Mouse (Mus musculus) neural tube, embryonic 11.5 days (tissue): ENCODE results near the gene Acvr1. TPM values are rescaled to one million over a fixed set of nuclear protein-coding genes. Genes with fewer than 3 reads are reported as not detected.

Experiments used
- ATAC-seq: fragments of 200-750 bp; cut with Nextera tagmentation; 2 replicates; pipeline ENCODE4 v1.8.0; 2017; ENCODE audit warnings: moderate number of reproducible peaks, mild to moderate bottlenecking, moderate TSS enrichment, moderate library complexity; ENCODE audit not compliant: insufficient read depth, low FRiP score, low TSS enrichment
- DNase-seq: peaks from one replicate; pipeline ENCODE4 v3.0.0-alpha.2; 2015; ENCODE audit warnings: low spot score
- H3K27ac ChIP-seq: fragments of 300-500 bp; sonication (generic); 2 replicates; pipeline ENCODE4 v1.5.1; 2014; ENCODE audit warnings: low read depth, mild to moderate bottlenecking, low read length
- H3K27me3 ChIP-seq: fragments of 300-500 bp; sonication (generic); 2 replicates; pipeline ENCODE4 v1.6.1; 2014; ENCODE audit warnings: mild to moderate bottlenecking, low read length, mixed read lengths; ENCODE audit not compliant: control insufficient read depth, insufficient read depth
- H3K36me3 ChIP-seq: fragments of 300-500 bp; sonication (generic); 2 replicates; pipeline ENCODE4 v1.6.1; 2014; ENCODE audit warnings: mild to moderate bottlenecking, low read length, moderate library complexity, mixed read lengths; ENCODE audit not compliant: control insufficient read depth, insufficient read depth
- H3K4me1 ChIP-seq: fragments of 300-500 bp; sonication (generic); 2 replicates; pipeline ENCODE4 v1.6.1; 2014; ENCODE audit warnings: low read length, mixed read lengths; ENCODE audit not compliant: control insufficient read depth, insufficient read depth
- H3K4me2 ChIP-seq: fragments of 300-500 bp; sonication (generic); 2 replicates; pipeline ENCODE4 v1.6.1; 2014; ENCODE audit warnings: low read depth, mild to moderate bottlenecking, moderate library complexity
- H3K4me3 ChIP-seq: fragments of 300-500 bp; sonication (generic); 2 replicates; pipeline ENCODE4 v1.5.1; 2014; ENCODE audit warnings: low read depth, low read length
- H3K9ac ChIP-seq: fragments of 300-500 bp; sonication (generic); 2 replicates; pipeline ENCODE4 v1.6.1; 2014; ENCODE audit warnings: mild to moderate bottlenecking, low read length
- H3K9me3 ChIP-seq: fragments of 300-500 bp; sonication (generic); 2 replicates; pipeline ENCODE4 v1.6.1; 2016; ENCODE audit warnings: low read length; ENCODE audit not compliant: control insufficient read depth
- WGBS: fragments of 180-500 bp; shearing (Covaris S2); extraction: QIAGEN DNeasy Blood & Tissue Kit; methylation state at CpG from one replicate; pipeline ENCODE4 v1.1.7; 2014; 5-methylcytosine and 5-hydroxymethylcytosine counted together
- polyA plus RNA-seq: library from polyadenylated mRNA; unstranded; fragments of >200 nt; fragmentation: Nextera tagmentation; extraction: Ambion mirVana; gene quantifications from 2 replicates; pipeline ENCODE4 v1.2.1, GENCODE M21; 2014

Acvr1 gene
- polyA plus RNA-seq, 1 experiment from 2014 or later = 6.6 TPM

DNA sequence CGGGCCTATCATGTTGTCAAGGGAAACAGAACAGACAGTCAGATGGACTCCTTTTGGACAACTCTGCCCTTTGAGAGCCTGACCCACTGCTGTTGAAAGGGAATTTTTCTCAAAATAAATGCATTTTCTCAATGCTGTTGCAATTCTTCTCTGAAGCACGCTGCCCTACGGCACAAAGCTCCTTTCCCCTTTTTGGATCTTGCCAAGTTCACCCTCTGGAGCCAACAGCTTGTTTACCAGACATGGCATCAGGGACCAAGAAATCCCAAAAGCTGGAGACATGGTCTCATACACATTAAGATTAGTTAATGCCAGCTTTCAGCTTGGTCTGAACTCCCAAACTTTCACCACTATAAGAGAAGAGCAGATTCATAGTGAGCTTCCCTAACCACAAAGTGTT lies 130.0 kb downstream of the Acvr1 start:
- H3K36me3 ChIP-seq = no peaks in the 10 kb centered on the region
- no peak overlapping the region for H3K9ac ChIP-seq
- no peaks in the 10 kb centered on the region for H3K27me3 ChIP-seq
- H3K9me3 ChIP-seq = no peaks in the 10 kb centered on the region
- no peak overlapping the region for H3K4me3 ChIP-seq
- ATAC-seq (no peak), DNase-seq (no peak)
- H3K4me2 ChIP-seq = no peak overlapping the region
- WGBS = 87% methylated on average over 3 of the region's 3 CpGs
- no peaks in the 10 kb centered on the region for H3K4me1 ChIP-seq
- H3K27ac ChIP-seq = no peak overlapping the region

DNA sequence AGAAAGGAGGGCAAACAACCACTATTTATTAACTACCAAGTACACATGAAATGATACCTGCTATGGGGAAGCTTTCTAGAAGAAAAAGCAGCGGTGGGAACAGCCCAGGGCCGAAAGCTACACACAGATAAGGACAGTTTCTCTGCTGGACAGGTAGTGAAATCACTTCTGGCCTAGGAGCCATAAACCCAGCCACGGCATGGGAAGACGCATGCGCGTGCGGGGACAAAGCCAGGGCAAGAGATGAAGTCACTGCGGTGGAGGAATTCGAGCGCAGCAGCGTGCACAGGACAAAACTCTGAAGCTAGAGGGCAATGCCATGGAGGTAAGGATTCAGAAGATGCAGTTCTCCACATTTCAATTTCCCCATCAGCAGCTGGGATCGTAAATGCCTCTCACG lies 131.4 kb downstream of the Acvr1 start:
- no peaks in the 10 kb centered on the region for H3K36me3 ChIP-seq
- WGBS = 87% methylated on average over 13 of the region's 13 CpGs
- H3K27ac ChIP-seq = no peak overlapping the region
- H3K4me1 ChIP-seq = no peaks in the 10 kb centered on the region
- no peak overlapping the region for H3K9ac ChIP-seq
- no peak for ATAC-seq
- H3K9me3 ChIP-seq = no peaks in the 10 kb centered on the region
- no peak overlapping the region for H3K4me2 ChIP-seq
- no peaks in the 10 kb centered on the region for H3K27me3 ChIP-seq
- no peak for DNase-seq
- no peak overlapping the region for H3K4me3 ChIP-seq

DNA sequence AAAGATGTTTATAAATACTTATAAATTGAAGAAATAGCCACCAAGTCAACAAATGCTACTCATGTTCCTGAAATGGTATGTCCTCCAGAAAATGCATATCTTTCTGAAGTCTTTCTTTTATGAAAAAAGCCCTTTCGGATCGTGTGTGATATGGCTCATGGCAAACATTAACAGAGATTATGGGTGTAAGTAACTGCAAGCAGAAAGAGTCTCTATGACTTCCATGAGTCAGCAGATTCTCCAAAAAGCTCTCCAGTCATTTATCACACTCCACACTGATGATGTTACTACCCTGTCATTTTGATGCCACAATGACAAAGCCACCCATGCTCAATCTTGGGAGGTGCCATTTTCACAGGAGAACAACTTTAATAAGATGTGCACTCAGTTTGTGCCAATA lies 132.5 kb downstream of the Acvr1 start:
- H3K27ac ChIP-seq = no peak overlapping the region
- H3K27me3 ChIP-seq = no peaks in the 10 kb centered on the region
- no peaks in the 10 kb centered on the region for H3K9me3 ChIP-seq
- H3K4me3 ChIP-seq = no peak overlapping the region
- DNase-seq (no peak), ATAC-seq (no peak)
- no peaks in the 10 kb centered on the region for H3K4me1 ChIP-seq
- no peaks in the 10 kb centered on the region for H3K36me3 ChIP-seq
- WGBS = 91% methylated on average over 2 of the region's 2 CpGs
- H3K4me2 ChIP-seq = no peak overlapping the region
- no peak overlapping the region for H3K9ac ChIP-seq

- 87% methylated on average over 2 of the region's 2 CpGs for WGBS
Observed at GRCm38 (mm10) chr2:58433317-58433716, 133.6 kb downstream of the Acvr1 start.

DNA sequence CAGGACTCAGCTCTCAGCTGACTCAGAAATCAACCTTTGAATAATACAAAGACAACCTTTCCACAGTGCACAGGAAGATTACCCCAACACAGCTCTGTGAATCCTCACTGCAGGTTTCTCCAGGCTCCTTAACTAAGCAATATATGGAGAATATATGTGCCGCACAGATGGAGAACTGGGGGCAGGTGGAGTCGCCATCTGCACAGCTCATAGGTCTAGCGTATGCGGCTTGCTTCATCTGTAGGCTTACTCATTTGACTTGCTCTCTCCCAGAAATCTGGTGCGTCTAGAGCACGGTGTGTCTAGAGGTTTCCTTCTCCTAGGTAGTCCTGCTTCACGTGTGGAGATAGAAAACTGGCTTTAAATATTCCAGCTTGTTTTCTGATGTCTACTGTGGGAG lies 134.7 kb downstream of the Acvr1 start:
- no peak overlapping the region for H3K4me3 ChIP-seq
- DNase-seq (no peak), ATAC-seq (no peak)
- H3K4me2 ChIP-seq = no peak overlapping the region
- no peaks in the 10 kb centered on the region for H3K36me3 ChIP-seq
- H3K9ac ChIP-seq = no peak overlapping the region
- H3K27ac ChIP-seq = no peak overlapping the region
- WGBS = 96% methylated on average over 7 of the region's 7 CpGs
- no peaks in the 10 kb centered on the region for H3K27me3 ChIP-seq
- H3K4me1 ChIP-seq = no peaks in the 10 kb centered on the region
- H3K9me3 ChIP-seq = no peaks in the 10 kb centered on the region

More at GRCm38 (mm10) chr2:58433317-58433716, 133.6 kb downstream of the Acvr1 start:
- Histone ChIP-seq H3K27me3 (no peaks in the 10 kb centered on the region), H3K27ac (no peak overlapping the region), H3K4me1 (no peaks in the 10 kb centered on the region), H3K4me3 (no peak overlapping the region), H3K9me3 (no peaks in the 10 kb centered on the region), H3K4me2 (no peak overlapping the region), H3K36me3 (no peaks in the 10 kb centered on the region), H3K9ac (no peak overlapping the region)
- DNase-seq (no peak), ATAC-seq (no peak)

GRCm38 (mm10) chr2:58425436-58426004 lies 141.4 kb downstream of the Acvr1 start:
- no peak for ATAC-seq
- WGBS = 80% methylated on average over 13 of the region's 13 CpGs

DNA sequence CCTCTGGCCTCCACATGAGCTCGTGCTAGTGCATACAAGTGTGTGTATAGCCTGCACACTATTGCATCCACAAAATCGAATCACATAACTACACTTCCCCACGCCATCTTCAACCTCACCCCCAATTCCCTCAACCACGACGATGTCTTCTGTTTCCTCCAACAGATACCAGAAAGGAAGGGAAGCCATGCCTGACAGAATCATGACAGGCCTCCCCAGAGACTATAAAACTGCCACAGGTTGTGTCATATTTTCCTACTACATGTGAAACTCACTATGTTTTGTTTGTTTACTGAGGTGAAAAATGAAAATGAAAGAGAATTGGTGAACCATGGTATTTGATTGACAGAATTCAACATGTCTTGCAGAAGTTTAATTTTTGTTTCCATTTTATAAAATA lies 143.6 kb downstream of the Acvr1 start:
- no peak overlapping the region for H3K4me2 ChIP-seq
- ATAC-seq (no peak), DNase-seq (no peak)
- H3K36me3 ChIP-seq = no peaks in the 10 kb centered on the region
- WGBS = 94% methylated on average over 5 of the region's 5 CpGs
- no peak overlapping the region for H3K4me3 ChIP-seq
- no peaks in the 10 kb centered on the region for H3K9me3 ChIP-seq
- H3K4me1 ChIP-seq = no peaks in the 10 kb centered on the region
- no peaks in the 10 kb centered on the region for H3K27me3 ChIP-seq
- H3K27ac ChIP-seq = no peak overlapping the region
- H3K9ac ChIP-seq = no peak overlapping the region

More at GRCm38 (mm10) chr2:58425436-58426004, 141.4 kb downstream of the Acvr1 start:
- no peaks in the 10 kb centered on the region for H3K4me1 ChIP-seq
- H3K36me3 ChIP-seq = no peaks in the 10 kb centered on the region
- H3K4me2 ChIP-seq = no peak overlapping the region
- H3K4me3 ChIP-seq = no peak overlapping the region
- no peak overlapping the region for H3K9ac ChIP-seq
- H3K9me3 ChIP-seq = no peaks in the 10 kb centered on the region
- no peak for DNase-seq
- no peaks in the 10 kb centered on the region for H3K27me3 ChIP-seq
- H3K27ac ChIP-seq = no peak overlapping the region

GRCm38 (mm10) chr2:58419571-58419970 lies 147.4 kb downstream of the Acvr1 start:
- DNase-seq = no peak
- Histone ChIP-seq H3K27me3 (no peaks in the 10 kb centered on the region), H3K27ac (no peak overlapping the region), H3K9me3 (no peaks in the 10 kb centered on the region), H3K9ac (no peak overlapping the region), H3K4me2 (no peak overlapping the region), H3K4me3 (no peak overlapping the region), H3K36me3 (no peaks in the 10 kb centered on the region), H3K4me1 (no peaks in the 10 kb centered on the region)
- no peak for ATAC-seq
- 91% methylated on average over 8 of the region's 8 CpGs for WGBS

DNA sequence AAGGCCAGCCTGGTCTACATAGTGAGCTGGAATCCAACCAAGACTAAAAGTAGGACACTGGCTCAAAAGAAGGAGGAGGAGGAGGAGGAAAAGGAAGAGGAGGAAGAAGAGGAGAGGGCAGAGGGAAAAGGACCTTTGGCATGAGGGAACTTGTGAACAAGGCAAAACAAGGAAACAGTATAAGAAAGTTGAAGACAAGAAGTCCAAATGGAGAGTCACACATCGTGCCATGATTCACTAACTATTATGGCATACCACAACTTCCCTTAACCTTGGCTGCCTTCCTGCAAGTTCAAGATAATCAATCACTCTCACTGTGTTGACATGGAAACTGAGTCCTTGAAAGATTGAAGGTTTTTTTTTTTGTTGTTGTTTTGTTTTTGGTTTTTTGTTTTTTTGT lies 148.8 kb downstream of the Acvr1 start:
- Histone ChIP-seq H3K36me3 (no peaks in the 10 kb centered on the region), H3K27me3 (no peaks in the 10 kb centered on the region), H3K9me3 (no peaks in the 10 kb centered on the region), H3K4me3 (no peak overlapping the region), H3K4me1 (no peaks in the 10 kb centered on the region), H3K9ac (no peak overlapping the region), H3K27ac (no peak overlapping the region), H3K4me2 (no peak overlapping the region)
- 85% methylated on average over 1 of the region's 1 CpGs for WGBS
- DNase-seq (no peak), ATAC-seq (no peak)
